Mouse (Mus musculus) heart, adult 9 months (tissue): ENCODE data around the gene Pde4b.
"Not testable (repeated sequence)": the region's sequence is repeated elsewhere in the genome, so short reads cannot be mapped to it uniquely, and the experiment has no call there.

Source experiments
- DNase-seq, 2 experiments: peaks; one replicate each; pipeline ENCODE4 v3.0.0; 2022; ENCODE audit warnings: low spot score in 2 of 2

The Pde4b gene

GRCm38 (mm10) chr4:102480830-102481484 lies 393.6 kb downstream of the Pde4b start:
- DNase-seq: no peak

DNA sequence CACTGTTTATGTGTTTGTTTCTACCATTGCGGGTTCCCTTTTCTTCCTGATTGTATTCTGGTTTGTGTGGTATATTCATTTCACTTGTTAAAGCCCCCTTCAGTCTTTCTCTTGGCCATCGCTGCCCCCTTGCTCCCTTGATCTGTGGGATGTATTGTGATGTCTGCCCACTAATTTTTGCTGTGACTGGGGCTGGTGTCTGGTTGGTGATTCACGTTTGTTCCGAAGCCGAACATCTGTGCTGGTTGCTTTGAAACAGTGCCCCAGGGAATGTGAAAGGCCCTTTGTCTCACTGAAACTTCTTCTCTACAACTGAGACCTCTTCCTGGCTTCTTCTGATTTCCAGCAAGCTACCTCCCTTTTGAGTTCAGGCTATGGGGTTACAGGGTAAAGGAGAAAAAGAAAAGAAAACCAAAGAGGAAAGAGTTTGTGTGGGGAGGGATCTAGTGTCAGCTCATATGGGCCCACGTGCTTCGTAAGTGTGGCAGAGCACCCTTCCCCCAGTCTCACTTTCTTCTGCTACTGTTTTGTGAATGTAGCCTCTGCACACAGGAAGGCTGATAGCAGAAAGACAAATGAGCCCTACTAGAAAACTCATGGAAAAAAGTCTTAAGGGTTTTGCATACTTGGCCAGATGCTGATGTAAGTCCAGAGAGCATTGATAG lies 396.1 kb downstream of the Pde4b start:
- DNase-seq: no peak

- no peak for DNase-seq
Measured at GRCm38 (mm10) chr4:102484738-102485137, 397.4 kb downstream of the Pde4b start.

GRCm38 (mm10) chr4:102486134-102486920 lies 399.0 kb downstream of the Pde4b start:
- no peak for DNase-seq

GRCm38 (mm10) chr4:102486921-102487240 lies 399.5 kb downstream of the Pde4b start:
- DNase-seq: no peak

DNA sequence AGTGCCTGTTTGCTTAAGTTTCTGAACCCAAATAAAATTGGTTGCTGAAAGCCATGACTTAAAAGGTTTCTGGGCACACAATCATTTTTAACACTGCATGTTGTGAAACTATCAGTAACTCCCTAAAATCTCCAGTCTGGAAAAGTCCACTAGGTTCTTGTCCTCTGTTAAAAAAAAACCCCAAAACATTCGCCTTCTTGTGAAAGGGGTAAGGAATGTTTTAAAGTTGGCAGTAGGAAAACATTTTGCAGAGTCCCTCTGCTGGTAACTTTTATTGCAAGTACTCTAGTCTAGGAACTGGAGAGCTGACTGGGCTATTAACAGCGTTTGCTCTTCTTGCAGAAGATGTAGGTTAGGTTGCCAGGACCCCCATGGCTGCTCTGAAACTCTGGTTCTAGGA lies 400.7 kb downstream of the Pde4b start:
- no peak for DNase-seq

DNA sequence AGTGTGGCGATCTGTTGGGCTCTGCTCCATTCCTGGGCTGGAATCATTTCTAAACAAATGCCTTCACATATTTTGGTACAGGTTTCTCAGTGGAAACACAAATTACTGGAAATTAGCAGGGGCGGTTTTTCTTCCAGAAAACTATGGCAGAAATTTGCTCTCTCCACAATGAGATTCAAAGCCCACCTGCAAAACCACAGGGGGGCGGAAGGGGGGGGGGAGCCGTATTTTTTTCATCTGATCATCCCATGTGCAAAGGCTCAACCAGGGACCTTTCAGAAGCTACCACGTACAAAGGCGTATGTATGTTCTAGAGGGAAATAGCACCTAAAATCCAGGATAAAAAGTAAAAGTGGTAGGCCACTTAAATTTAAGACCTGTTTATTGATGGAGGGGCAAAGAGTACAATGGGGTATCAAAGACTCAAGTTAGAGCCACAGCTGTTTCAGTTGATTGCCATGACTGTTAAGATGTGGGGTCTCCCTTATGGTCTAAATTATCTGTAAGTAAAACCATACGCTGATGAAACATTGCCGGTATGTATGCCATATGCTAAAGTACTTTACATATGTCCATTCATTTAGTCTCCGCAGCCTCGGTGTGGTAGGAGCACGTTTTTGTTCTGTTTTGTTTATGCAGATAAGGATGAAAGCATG lies 404.3 kb downstream of the Pde4b start:
- DNase-seq: no peak

DNA sequence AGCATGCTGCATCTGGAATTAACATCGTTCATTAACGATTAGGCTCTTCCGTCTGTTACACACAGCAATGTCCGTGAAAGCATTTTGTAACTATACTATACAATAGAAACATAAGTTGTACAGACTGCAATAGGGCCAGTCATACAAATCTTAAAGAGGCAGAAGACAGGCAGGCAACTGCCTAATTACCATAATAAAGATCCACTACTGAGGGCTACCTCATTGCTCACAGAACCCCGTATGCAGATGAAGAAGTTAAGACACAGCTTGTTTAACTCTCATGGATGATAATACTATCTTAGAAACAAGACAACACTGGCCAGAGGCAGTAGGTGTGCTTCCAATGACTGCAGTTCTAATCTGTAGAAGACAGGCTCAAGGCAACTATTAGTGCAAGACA lies 405.6 kb downstream of the Pde4b start:
- no peak for DNase-seq

DNA sequence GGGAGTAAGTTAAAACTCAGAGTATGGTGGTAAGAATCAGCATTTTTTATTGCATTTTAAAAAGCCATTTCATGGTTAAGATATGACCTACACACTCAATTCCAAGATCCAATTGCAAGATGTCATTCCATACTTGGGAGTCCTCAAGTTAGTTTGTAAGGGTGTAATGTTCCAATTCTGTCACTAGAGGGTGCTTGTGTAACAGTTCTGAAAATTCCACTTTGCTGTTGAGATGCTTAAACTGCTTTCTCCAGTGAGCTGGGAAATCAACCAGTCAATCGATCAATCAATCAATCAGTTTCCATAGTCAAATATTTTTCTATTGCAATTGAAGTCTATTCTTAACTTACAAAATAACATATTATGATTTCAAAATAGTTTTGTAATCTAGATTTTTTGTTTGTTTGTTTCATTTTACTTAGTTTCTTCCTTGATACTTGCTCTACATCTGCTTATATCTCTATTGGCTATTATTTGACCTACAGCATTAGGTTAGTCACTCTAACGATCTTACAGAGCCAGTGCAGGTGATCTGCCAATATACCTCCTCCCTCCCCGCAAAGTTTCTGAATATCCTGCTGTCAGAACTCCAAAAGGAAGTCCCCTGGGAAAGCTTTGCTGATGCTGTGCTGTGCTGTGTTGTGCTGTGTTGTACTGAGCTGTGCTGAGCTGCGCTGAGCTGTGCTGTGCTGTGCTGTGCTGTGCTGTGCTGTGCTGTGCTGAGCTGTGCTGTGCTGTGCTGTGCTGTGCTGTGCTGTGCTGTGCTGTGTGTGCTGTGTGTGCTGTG lies 406.2 kb downstream of the Pde4b start:
- peak in 1 of 2 experiments; percentile 63 for DNase-seq

- DNase-seq: not testable (repeated sequence)
Measured at GRCm38 (mm10) chr4:102494203-102494602, 406.9 kb downstream of the Pde4b start.

GRCm38 (mm10) chr4:102495001-102495400 lies 407.7 kb downstream of the Pde4b start:
- DNase-seq: no peak

DNA sequence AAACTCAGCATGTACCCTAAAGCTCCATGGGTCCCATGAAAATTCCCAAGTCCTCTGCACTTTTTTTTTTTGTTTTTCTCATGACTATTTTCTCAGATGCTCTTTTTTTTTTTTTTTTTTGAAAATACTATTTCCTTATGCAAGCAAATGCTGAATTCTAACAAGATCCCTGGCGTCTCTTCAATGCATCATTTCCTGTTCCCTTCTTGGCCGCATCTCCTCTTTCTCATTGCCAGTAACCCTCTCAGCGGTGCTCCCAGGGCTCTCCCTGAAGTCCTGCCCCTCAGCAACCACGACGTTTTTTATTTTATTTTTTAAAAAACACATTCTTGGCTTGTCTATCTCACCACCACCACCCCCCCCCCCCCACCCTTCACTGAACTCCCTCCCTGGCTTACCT lies 408.1 kb downstream of the Pde4b start:
- DNase-seq: peak; percentile 68 to 77

DNA sequence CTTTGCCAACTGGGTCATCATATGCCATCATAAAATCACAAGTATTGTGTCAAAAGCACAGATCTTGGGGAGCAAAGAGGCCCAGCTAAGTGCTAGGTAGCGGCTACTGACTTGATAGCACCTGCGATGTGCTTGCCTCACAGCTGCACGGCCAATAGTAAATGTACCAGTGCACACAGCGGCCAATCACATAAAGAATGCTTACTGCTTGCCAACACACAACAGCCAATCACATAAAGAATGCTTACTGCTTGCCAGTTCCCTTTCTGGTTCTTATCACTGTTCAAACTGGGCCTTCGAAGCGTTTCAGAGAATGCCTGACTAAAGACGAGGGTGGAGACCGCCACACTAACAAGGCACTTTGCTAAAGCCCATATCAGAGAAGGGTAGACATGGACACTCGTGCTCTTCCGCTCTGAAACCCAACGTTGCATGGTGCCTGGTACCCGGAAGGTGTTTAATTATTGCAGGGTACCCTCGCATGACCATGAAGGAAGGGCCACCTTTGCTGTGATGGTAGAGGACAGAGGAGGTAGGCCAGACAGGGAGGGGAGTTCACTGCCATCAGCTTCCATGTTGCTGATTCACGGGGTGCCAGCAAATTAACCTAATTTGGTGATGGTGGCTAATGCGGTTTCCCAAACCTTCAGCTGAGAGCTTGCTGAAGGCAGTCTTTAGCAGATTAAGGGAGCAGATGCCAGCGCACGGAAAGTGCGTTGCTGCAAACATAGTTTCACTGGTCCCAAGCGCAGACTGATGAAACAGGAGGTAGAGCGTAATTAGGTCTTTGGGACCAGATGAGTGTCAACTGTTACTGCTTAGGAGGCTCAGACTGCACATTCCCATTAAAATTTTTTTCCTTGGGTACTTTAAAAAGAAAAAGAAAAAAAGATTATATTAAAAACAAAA lies 409.2 kb downstream of the Pde4b start:
- DNase-seq: no peak

DNA sequence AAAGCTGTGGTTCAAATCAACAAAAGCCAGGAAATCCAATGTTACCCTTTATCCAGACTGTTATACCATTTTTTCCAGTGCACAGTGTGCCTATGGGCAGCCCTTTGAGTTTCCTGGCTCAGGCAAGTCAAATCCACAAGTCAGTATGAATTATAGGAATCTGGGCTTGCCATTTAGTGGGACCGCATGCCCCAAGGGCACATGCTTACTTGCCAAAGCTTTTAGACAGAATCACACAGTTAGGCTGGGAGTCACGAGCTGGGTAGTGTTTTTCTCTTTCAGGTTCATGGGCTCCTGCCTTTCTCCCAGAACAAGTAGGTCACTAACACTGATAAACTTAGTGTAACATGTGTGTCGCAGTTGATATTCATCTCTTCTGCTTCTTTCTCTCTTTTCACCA lies 409.9 kb downstream of the Pde4b start:
- no peak for DNase-seq

GRCm38 (mm10) chr4:102498169-102498919 lies 411.0 kb downstream of the Pde4b start:
- no peak for DNase-seq

GRCm38 (mm10) chr4:102498920-102499316 lies 411.6 kb downstream of the Pde4b start:
- DNase-seq: no peak

DNA sequence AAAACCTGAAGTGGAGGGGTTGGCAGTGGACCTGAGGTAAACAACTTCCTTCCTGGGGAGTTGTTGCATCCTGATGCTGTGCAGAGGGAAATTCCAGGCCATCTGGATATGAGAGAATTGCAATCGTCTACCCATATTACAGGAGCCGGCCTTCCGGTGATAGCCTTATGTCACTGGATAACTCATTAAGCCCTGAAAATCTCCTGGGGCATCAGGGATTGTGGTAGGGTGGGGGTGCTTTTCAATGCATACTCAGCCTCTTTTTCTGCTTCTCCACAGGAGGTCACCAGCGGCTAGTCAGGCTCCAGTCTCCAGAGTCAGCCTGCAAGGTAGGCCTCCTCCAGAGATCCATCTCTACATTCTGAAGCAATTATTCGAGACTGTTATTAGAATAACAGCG lies 418.4 kb downstream of the Pde4b start:
- DNase-seq: peak; percentile 67 to 86

- DNase-seq: no peak
Measured at GRCm38 (mm10) chr4:102506376-102507280, 419.3 kb downstream of the Pde4b start.

DNA sequence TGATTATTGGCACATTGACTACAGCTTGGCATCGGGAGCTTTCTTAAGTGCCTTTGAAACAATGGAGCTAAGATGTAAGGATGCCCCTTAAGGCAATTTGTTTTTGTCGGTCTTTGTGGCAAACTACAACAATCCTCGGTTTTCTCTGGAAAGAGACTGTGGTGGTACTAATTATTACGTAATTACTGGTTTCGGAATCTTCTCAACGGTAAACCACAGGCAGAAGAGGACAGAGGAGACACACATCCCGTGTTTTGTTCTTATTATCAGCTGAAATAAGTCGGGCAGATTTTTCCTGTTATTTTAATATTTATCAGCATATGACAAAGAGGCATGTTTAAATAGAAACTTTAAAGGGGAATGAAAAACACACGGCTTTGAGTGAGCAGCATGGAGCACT lies 420.0 kb downstream of the Pde4b start:
- DNase-seq: no peak
